Mouse (Mus musculus) myocyte (in vitro differentiated cells): ENCODE measurements around the gene 2210017I01Rik. TPM values are rescaled to one million over a fixed set of nuclear protein-coding genes. Genes with fewer than 3 reads are reported as not detected.

Source experiments
- H3K27me3 ChIP-seq: one replicate; pipeline ENCODE4 v1.6.1; 2011; ENCODE audit not compliant: control insufficient read depth, insufficient read depth, insufficient read length
- H3K36me3 ChIP-seq: one replicate; pipeline ENCODE4 v1.6.1; 2011; ENCODE audit not compliant: control insufficient read depth, insufficient read depth
- H3K4me2 ChIP-seq: one replicate; pipeline ENCODE4 v1.6.1; 2011; ENCODE audit warnings: low read depth, control low read depth
- H3K4me3 ChIP-seq: one replicate; pipeline ENCODE4 v1.5.1; 2011; ENCODE audit warnings: mild to moderate bottlenecking, control low read depth, moderate library complexity
- H3K79me2 ChIP-seq: one replicate; pipeline ENCODE4 v1.6.1; 2011; ENCODE audit not compliant: control insufficient read depth, insufficient read depth
- H3ac ChIP-seq: one replicate; pipeline ENCODE4 v1.6.1; 2011; ENCODE audit not compliant: control insufficient read depth, insufficient read length
- CEBPB ChIP-seq: IDR thresholded peaks from 2 replicates; pipeline ENCODE4 v1.6.1; 2011; ENCODE audit warnings: mild to moderate bottlenecking, moderate library complexity; ENCODE audit not compliant: poor library complexity, insufficient read depth, severe bottlenecking
- E2F4 ChIP-seq: IDR thresholded peaks from one replicate; pipeline ENCODE4 v1.6.1; 2011; ENCODE audit warnings: mild to moderate bottlenecking, control low read depth, moderate library complexity; ENCODE audit not compliant: insufficient read depth
- MAX ChIP-seq: IDR thresholded peaks from one replicate; pipeline ENCODE4 v1.6.1; 2011; ENCODE audit warnings: low read depth, mild to moderate bottlenecking, control low read depth
- MYOD1 ChIP-seq, 3 experiments: IDR thresholded peaks; one replicate each; pipeline ENCODE4 v1.6.1; 2011; ENCODE audit warnings: control low read depth in 2 of 3, low read depth in 2 of 3, mild to moderate bottlenecking in 2 of 3, moderate library complexity in 1 of 3; ENCODE audit not compliant: insufficient read length in 2 of 3, control insufficient read depth in 1 of 3
- MYOG ChIP-seq, 3 experiments: IDR thresholded peaks; one replicate each; pipeline ENCODE4 v1.6.1; 2011; ENCODE audit warnings: control low read depth in 2 of 3, low read depth in 2 of 3, mild to moderate bottlenecking in 2 of 3; ENCODE audit not compliant: insufficient read length in 2 of 3, control insufficient read depth in 1 of 3, insufficient read depth in 1 of 3
- POLR2A ChIP-seq: IDR thresholded peaks from one replicate; pipeline ENCODE4 v1.6.1; 2011; ENCODE audit warnings: low read depth, mild to moderate bottlenecking, control low read depth, moderate library complexity; ENCODE audit not compliant: insufficient read length
- POLR2AphosphoS2 ChIP-seq: IDR thresholded peaks from one replicate; pipeline ENCODE4 v1.6.1; 2011; ENCODE audit warnings: low read depth, control low read depth; ENCODE audit not compliant: insufficient read length
- REST ChIP-seq: IDR thresholded peaks from one replicate; pipeline ENCODE4 v1.6.1; 2011; ENCODE audit warnings: mild to moderate bottlenecking, control low read depth, moderate library complexity; ENCODE audit not compliant: insufficient read depth, insufficient read length
- SRF ChIP-seq: IDR thresholded peaks from one replicate; pipeline ENCODE4 v1.6.1; 2011; ENCODE audit warnings: low read depth; ENCODE audit not compliant: control insufficient read depth, insufficient read length
- TCF12 ChIP-seq: IDR thresholded peaks from one replicate; pipeline ENCODE4 v1.6.1; 2011; ENCODE audit warnings: mild to moderate bottlenecking, control low read depth; ENCODE audit not compliant: poor library complexity, insufficient read depth, severe bottlenecking
- TCF3 ChIP-seq: IDR thresholded peaks from one replicate; pipeline ENCODE4 v1.6.1; 2011; ENCODE audit warnings: low read depth, control low read depth; ENCODE audit not compliant: insufficient read length
- USF1 ChIP-seq: IDR thresholded peaks from one replicate; pipeline ENCODE4 v1.6.1; 2011; ENCODE audit warnings: low read depth, mild to moderate bottlenecking, control low read depth, moderate library complexity
- polyA plus RNA-seq: library from polyadenylated mRNA; unstranded; fragments of >200 nt; fragmentation: generic; extraction: Trizol; gene quantifications from one replicate; pipeline ENCODE4 v1.2.1, GENCODE M21; 2012; ENCODE audit warnings: missing spikeins

Gene 2210017I01Rik
- polyA plus RNA-seq, 1 experiment, result not detected

GRCm38 (mm10) chr3:92600456-92600855 is 6.8 kb downstream of the 2210017I01Rik start:
- no peak overlapping the region for H3K4me3 ChIP-seq
- H3K4me2 ChIP-seq, result no peak overlapping the region
- H3K36me3 ChIP-seq, result no peaks in the 10 kb centered on the region
- no peak overlapping the region for H3ac ChIP-seq
- H3K79me2 ChIP-seq, result no peaks in the 10 kb centered on the region
- no peaks in the 10 kb centered on the region for H3K27me3 ChIP-seq
- no peak for TF ChIP-seq TCF3
- no peak for TF ChIP-seq TCF12
- no peak for TF ChIP-seq POLR2AphosphoS2
- no peak for TF ChIP-seq REST
- no peak for TF ChIP-seq USF1
- TF ChIP-seq MYOG (IDR thresholded peaks at IDR 0.05; ENCODE audit: control insufficient read depth in 1 of 3, insufficient read depth in 1 of 3, insufficient read length in 2 of 3, low read depth in 2 of 3), result no peak
- no peak for TF ChIP-seq MAX
- TF ChIP-seq SRF, result no peak
- TF ChIP-seq CEBPB, result no peak
- no peak for TF ChIP-seq E2F4
- no peak for TF ChIP-seq MYOD1 (IDR thresholded peaks at IDR 0.05; ENCODE audit: control insufficient read depth in 1 of 3, insufficient read length in 2 of 3, low read depth in 2 of 3)
- TF ChIP-seq POLR2A, result no peak

- no peak overlapping the region for H3K4me2 ChIP-seq
- no peak overlapping the region for H3ac ChIP-seq
- TF ChIP-seq SRF (no peak), USF1 (no peak), REST (no peak), POLR2A (no peak), CEBPB (no peak), POLR2AphosphoS2 (no peak), MYOD1 (IDR thresholded peaks at IDR 0.05; ENCODE audit: control insufficient read depth in 1 of 3, insufficient read length in 2 of 3, low read depth in 2 of 3) (no peak), E2F4 (no peak), MAX (no peak), TCF12 (no peak), TCF3 (no peak), MYOG (IDR thresholded peaks at IDR 0.05; ENCODE audit: control insufficient read depth in 1 of 3, insufficient read depth in 1 of 3, insufficient read length in 2 of 3, low read depth in 2 of 3) (no peak)
These were observed 7.3 kb downstream of the 2210017I01Rik start for GRCm38 (mm10) chr3:92599973-92600372.

GRCm38 (mm10) chr3:92598429-92598828 is 8.9 kb downstream of the 2210017I01Rik start:
- Histone ChIP-seq H3K4me3 (no peak overlapping the region), H3K4me2 (no peak overlapping the region), H3K27me3 (no peaks in the 10 kb centered on the region), H3K36me3 (no peaks in the 10 kb centered on the region), H3ac (no peak overlapping the region), H3K79me2 (no peaks in the 10 kb centered on the region)
- TF ChIP-seq TCF12 (no peak), USF1 (no peak), CEBPB (no peak), POLR2AphosphoS2 (no peak), POLR2A (no peak), MYOG (IDR thresholded peaks at IDR 0.05; ENCODE audit: control insufficient read depth in 1 of 3, insufficient read depth in 1 of 3, insufficient read length in 2 of 3, low read depth in 2 of 3) (no peak), MYOD1 (IDR thresholded peaks at IDR 0.05; ENCODE audit: control insufficient read depth in 1 of 3, insufficient read length in 2 of 3, low read depth in 2 of 3) (no peak), REST (no peak), SRF (no peak), TCF3 (no peak)

More at GRCm38 (mm10) chr3:92599973-92600372, 7.3 kb downstream of the 2210017I01Rik start:
- H3K4me3 ChIP-seq, result no peak overlapping the region
- H3K27me3 ChIP-seq, result no peaks in the 10 kb centered on the region
- no peaks in the 10 kb centered on the region for H3K36me3 ChIP-seq
- no peaks in the 10 kb centered on the region for H3K79me2 ChIP-seq

GRCm38 (mm10) chr3:92588858-92589257 is 18.4 kb downstream of the 2210017I01Rik start, which contains the start of gene Smcp:
TSS of gene Smcp (minus strand) at chr3:92588997.
- no peak within 1 kb of the TSS for H3K4me3 ChIP-seq
- no peak for TF ChIP-seq MYOD1 (IDR thresholded peaks at IDR 0.05; ENCODE audit: control insufficient read depth in 1 of 3, insufficient read length in 2 of 3, low read depth in 2 of 3)
- no peak for TF ChIP-seq TCF3
- no peak for TF ChIP-seq USF1

GRCm38 (mm10) chr3:92587190-92587589 is 20.1 kb downstream of the 2210017I01Rik start:
- Histone ChIP-seq H3K79me2 (no peaks in the 10 kb centered on the region), H3ac (no peak overlapping the region), H3K4me2 (no peak overlapping the region), H3K36me3 (no peaks in the 10 kb centered on the region), H3K27me3 (no peaks in the 10 kb centered on the region), H3K4me3 (no peak overlapping the region)
- no peak for TF ChIP-seq REST
- no peak for TF ChIP-seq POLR2A
- TF ChIP-seq E2F4, result no peak
- TF ChIP-seq USF1, result no peak
- no peak for TF ChIP-seq SRF
- TF ChIP-seq MAX, result no peak
- TF ChIP-seq POLR2AphosphoS2, result no peak
- no peak for TF ChIP-seq TCF12
- no peak for TF ChIP-seq CEBPB
- no peak for TF ChIP-seq MYOD1 (IDR thresholded peaks at IDR 0.05; ENCODE audit: control insufficient read depth in 1 of 3, insufficient read length in 2 of 3, low read depth in 2 of 3)
- TF ChIP-seq MYOG (IDR thresholded peaks at IDR 0.05; ENCODE audit: control insufficient read depth in 1 of 3, insufficient read depth in 1 of 3, insufficient read length in 2 of 3, low read depth in 2 of 3), result no peak
- no peak for TF ChIP-seq TCF3

More at GRCm38 (mm10) chr3:92588858-92589257, 18.4 kb downstream of the 2210017I01Rik start, which contains the start of gene Smcp:
- Histone ChIP-seq H3K4me2 (no peak within 1 kb of the TSS), H3K27me3 (no peaks in the 10 kb centered on the region), H3K79me2 (no peaks in the 10 kb centered on the region), H3K36me3 (no peaks in the 10 kb centered on the region), H3ac (no peak within 1 kb of the TSS)
